Mouse (Mus musculus) testis, adult 2 months (tissue): Measurements from ENCODE around the gene Trim50. TPM values are rescaled to one million over a fixed set of nuclear protein-coding genes. Genes with fewer than 3 reads are reported as not detected.

Experiments used
- H3K27ac ChIP-seq: fragments of 200-500 bp; 2 replicates; pipeline ENCODE4 v1.5.1; 2012; ENCODE audit warnings: low read depth, low read length; ENCODE audit not compliant: control insufficient read depth, insufficient read depth
- H3K27me3 ChIP-seq: fragments of 200-500 bp; 2 replicates; pipeline ENCODE4 v1.6.1; 2012; ENCODE audit warnings: mild to moderate bottlenecking, low read length, moderate library complexity; ENCODE audit not compliant: control insufficient read depth, insufficient read depth
- H3K36me3 ChIP-seq: fragments of 200-500 bp; 2 replicates; pipeline ENCODE4 v1.6.1; 2012; ENCODE audit warnings: mild to moderate bottlenecking, low read length; ENCODE audit not compliant: control insufficient read depth, insufficient read depth
- H3K4me1 ChIP-seq: fragments of 200-500 bp; 2 replicates; pipeline ENCODE4 v1.6.1; 2012; ENCODE audit warnings: low read length; ENCODE audit not compliant: control insufficient read depth, insufficient read depth
- H3K4me3 ChIP-seq: fragments of 200-500 bp; 2 replicates; pipeline ENCODE4 v1.5.1; 2012; ENCODE audit warnings: low read depth, mild to moderate bottlenecking, low read length, moderate library complexity, mixed read lengths; ENCODE audit not compliant: control insufficient read depth
- CTCF ChIP-seq: fragments of 200-500 bp; IDR thresholded peaks from 2 replicates; pipeline ENCODE4 v1.5.1; 2012; ENCODE audit warnings: low read depth, mild to moderate bottlenecking, inconsistent platforms, low read length, moderate library complexity; ENCODE audit not compliant: control insufficient read depth, insufficient read depth, insufficient replicate concordance
- POLR2A ChIP-seq: fragments of 200-500 bp; IDR thresholded peaks from 2 replicates; pipeline ENCODE4 v1.6.1; 2012; ENCODE audit warnings: low read depth, mild to moderate bottlenecking, inconsistent platforms, low read length, moderate library complexity; ENCODE audit not compliant: control insufficient read depth
- polyA plus RNA-seq: library from polyadenylated mRNA; depleted of rRNA; stranded (reverse); fragments of >200 nt; gene quantifications from 2 replicates; pipeline ENCODE4 v1.2.3, GENCODE M21; 2012; rRNA removed

The Trim50 gene
- polyA plus RNA-seq, 1 experiment, result 0.78 TPM

- Histone ChIP-seq H3K4me3 (peak overlapping the region; percentile 90), H3K36me3 (peaks cover 5% of the 10 kb centered on the region), H3K27ac (no peak overlapping the region), H3K27me3 (no peaks in the 10 kb centered on the region), H3K4me1 (peaks cover 2% of the 10 kb centered on the region; the same call in 1 of the 2 replicates)
- TF ChIP-seq CTCF (no peak), POLR2A (no peak)
Observed at GRCm38 (mm10) chr5:135405437-135405836, 52.3 kb downstream of the Trim50 start.

DNA sequence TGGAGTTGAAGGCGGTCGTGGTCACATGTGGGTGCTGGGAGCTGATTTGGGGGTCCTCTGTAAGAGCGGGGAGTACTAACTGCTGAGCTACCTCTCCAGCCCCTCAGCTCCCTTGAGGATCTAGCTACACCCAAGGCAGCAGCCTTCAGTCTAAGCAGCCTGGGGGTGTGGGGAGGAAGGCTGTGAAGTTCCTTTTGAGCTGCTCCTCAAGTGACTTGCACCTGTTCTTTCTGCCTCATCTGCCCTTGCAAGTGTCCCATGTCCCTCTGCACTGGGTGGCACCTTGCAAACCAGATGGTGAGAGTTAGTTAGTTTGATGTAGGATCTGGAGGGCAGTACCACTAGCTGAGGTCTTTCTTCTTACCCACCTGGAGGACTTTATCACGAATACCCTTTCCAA, 55.0 kb downstream of the Trim50 start:
- Histone ChIP-seq H3K36me3 (peaks cover 5% of the 10 kb centered on the region), H3K4me1 (peaks cover 2% of the 10 kb centered on the region; the same call in 1 of the 2 replicates), H3K27me3 (no peaks in the 10 kb centered on the region), H3K27ac (no peak overlapping the region), H3K4me3 (no peak overlapping the region)
- no peak for TF ChIP-seq POLR2A
- no peak for TF ChIP-seq CTCF

- H3K4me3 ChIP-seq, result no peak overlapping the region
- no peak for TF ChIP-seq CTCF
- TF ChIP-seq POLR2A, result no peak
- no peaks in the 10 kb centered on the region for H3K27me3 ChIP-seq
- no peaks in the 10 kb centered on the region for H3K4me1 ChIP-seq
- peaks cover 5% of the 10 kb centered on the region for H3K36me3 ChIP-seq
- no peak overlapping the region for H3K27ac ChIP-seq
Observed at GRCm38 (mm10) chr5:135410266-135410665, 57.2 kb downstream of the Trim50 start.

Other genes with a start within 250 kb of the Trim50 start
- gene Tbl2, start 203.6 kb upstream of the Trim50 start, polyA plus RNA-seq, result 63.4 and 65.5 TPM in 2 replicates
- gene Bcl7b, start 185.0 kb upstream of the Trim50 start, polyA plus RNA-seq, result 33.8 and 36.7 TPM in 2 replicates
- gene Baz1b, start 166.0 kb upstream of the Trim50 start, polyA plus RNA-seq, result 6.4 and 7.7 TPM in 2 replicates
- 3.1 and 3.2 TPM in 2 replicates for gene Fzd9, start 102.1 kb upstream of the Trim50 start, polyA plus RNA-seq
- 71.8 and 87.2 TPM in 2 replicates for gene Fkbp6, start 3.3 kb upstream of the Trim50 start, polyA plus RNA-seq
- 16.0 and 16.5 TPM in 2 replicates for gene Nsun5, start 16.7 kb downstream of the Trim50 start, polyA plus RNA-seq
- gene Pom121, start 41.3 kb downstream of the Trim50 start, polyA plus RNA-seq, result 97.5 and 107 TPM in 2 replicates
- 8.6 and 8.9 TPM in 2 replicates for gene Hip1, start 191.8 kb downstream of the Trim50 start, polyA plus RNA-seq
- gene Ccl26, start 210.3 kb downstream of the Trim50 start, polyA plus RNA-seq, result not detected in 2 replicates
- gene Ccl24, start 219.8 kb downstream of the Trim50 start, polyA plus RNA-seq, result 0.15 and 0.23 TPM in 2 replicates